Mouse (Mus musculus) adrenal gland, postnatal 4 days (tissue): ENCODE data around the gene Isyna1. TPM values are rescaled to one million over a fixed set of nuclear protein-coding genes. Genes with fewer than 3 reads are reported as not detected.

ENCODE experiments used
- DNase-seq, 2 experiments: peaks; one replicate each; pipeline ENCODE4 v3.0.0; 2021 to 2022; ENCODE audit warnings: low spot score in 2 of 2, mixed read lengths in 2 of 2
- total RNA-seq, 2 experiments: library from RNA; stranded (reverse); gene quantifications; 2 replicates each; pipeline ENCODE4 v1.2.3; 2021

Gene Isyna1
- total RNA-seq, 2 experiments from 2014 or later, result 82.6 to 88.9 TPM

GRCm38 (mm10) chr8:70600473-70601270, 6.5 kb downstream of the Isyna1 start:
- no peak for DNase-seq

DNA sequence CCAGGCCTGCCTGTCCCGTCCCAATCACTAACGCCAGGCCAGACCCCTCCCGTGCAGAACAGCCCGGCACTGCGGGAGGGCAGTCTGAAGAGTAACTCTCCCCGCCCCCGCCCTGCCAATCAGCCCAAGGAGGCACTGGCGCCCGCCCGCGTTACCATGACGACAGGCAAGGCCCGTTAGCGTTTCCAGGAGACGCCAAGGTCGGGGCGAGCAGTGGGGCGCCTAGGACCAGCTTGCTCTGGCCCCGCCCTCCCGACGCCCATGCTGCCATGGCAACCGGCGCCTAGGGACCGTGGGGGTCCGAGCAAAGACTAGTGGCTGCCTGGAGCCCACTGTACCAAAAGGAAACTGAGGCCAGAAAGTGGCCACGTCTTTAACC, 7.1 kb downstream of the Isyna1 start:
- peak; percentile 80 to 81 for DNase-seq

GRCm38 (mm10) chr8:70602139-70602811, 8.1 kb downstream of the Isyna1 start:
- no peak for DNase-seq

DNA sequence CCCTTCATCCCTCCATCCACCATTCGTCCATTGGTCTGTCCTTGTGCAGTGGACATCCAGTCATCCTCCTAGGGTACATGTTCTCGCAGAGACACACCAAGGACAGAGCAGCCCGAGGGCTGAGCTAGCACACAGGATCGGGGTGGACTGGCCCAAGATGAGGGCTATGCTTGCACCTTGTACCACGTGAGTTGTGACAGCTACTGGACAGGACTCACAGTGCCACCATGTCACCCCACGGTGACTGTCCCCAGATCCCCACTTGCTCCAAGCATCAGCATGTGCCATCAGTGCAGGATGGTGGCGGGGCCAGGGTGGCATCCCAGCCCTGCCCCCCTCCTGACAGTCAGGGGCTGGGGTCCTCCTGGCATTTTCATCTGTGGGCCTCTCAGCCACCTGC, 10.4 kb downstream of the Isyna1 start:
- no peak for DNase-seq

DNA sequence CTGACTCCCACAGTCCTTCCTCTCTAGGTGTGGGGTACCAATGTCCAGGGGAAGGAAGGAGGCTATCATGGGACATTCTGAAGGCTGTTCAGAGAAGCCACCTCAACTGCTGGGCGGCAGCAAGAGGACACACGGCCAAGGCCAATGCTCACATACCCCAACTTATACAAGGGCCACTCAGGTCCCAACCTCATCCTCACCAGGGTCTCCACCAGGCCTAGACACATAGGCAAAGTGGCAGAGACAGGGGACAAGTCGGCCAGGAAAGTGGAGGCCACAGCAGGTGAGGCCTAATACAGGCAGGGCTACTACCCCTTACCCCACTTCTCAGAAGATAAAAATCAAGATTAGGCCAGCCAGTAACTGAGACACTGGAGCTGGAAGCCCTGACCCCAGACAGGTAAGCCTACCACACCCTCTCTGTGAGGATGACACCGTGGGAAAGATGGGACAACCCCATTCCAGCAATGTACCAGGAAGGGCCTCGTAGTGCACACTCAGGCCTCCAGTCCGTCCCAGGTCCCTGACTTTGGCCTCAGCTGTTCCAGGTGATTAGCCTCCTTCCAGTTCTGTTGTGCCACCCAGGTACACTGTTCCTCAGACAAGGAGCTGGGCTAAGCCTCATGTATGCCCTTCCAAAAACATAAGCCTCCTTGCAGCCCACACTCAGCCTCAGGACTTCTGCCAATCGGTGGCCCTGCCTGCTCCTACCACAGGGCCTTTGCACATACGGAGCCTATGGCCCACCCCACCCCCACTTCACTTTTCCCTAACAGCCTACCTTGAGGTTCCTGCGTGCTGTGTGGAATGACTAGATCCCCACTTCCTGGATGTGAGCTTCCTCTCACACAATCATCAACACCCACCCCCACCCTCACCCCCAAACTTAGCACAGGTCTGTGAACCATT, 12.0 kb downstream of the Isyna1 start:
- DNase-seq, result no peak

DNA sequence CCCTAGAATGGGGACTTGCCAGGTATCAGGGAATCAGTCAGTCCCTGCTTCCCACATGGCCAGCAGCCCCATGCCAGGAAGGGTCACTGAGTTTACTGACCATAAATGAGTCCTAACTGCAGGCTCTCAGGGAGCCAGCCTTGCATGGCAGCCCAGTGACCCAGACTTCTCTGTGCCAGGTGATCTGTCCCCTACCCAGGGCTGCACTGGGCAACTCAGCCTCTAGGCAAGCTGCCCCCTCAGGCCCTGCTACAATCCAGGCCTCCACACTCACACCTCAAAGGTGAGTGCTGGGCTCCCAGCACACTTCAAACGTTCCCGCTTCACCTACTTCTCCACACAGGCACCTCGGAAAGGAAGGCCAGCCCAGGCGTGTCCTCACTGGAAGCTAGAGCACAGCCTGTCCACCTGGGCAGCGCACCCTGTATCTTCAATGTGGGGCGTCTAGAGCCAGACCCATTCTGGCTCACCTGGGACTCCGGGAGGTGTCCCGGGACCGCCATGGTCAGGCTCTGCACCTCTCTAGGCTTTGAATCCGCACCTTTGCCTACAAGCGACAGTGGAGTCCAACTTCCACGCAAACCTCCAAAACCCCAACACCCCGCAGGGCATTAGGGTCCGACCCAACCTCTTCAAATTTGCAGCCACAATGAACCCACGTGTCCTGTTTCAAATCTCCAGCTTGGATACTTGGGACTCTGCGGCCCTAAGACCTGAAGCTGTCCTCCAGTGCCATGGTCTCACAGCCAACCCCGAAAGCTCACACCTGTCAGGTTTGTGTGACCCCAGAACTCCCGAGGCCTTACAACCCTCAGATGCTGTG, 12.8 kb downstream of the Isyna1 start:
- DNase-seq, result no peak

GRCm38 (mm10) chr8:70607603-70607897, 13.4 kb downstream of the Isyna1 start:
- no peak for DNase-seq

GRCm38 (mm10) chr8:70607898-70608748, 13.9 kb downstream of the Isyna1 start:
- no peak for DNase-seq

GRCm38 (mm10) chr8:70608749-70609367, 14.7 kb downstream of the Isyna1 start, which contains the start of gene Ssbp4:
Ssbp4 (minus strand) TSS chr8:70608872.
- no peak for DNase-seq

DNA sequence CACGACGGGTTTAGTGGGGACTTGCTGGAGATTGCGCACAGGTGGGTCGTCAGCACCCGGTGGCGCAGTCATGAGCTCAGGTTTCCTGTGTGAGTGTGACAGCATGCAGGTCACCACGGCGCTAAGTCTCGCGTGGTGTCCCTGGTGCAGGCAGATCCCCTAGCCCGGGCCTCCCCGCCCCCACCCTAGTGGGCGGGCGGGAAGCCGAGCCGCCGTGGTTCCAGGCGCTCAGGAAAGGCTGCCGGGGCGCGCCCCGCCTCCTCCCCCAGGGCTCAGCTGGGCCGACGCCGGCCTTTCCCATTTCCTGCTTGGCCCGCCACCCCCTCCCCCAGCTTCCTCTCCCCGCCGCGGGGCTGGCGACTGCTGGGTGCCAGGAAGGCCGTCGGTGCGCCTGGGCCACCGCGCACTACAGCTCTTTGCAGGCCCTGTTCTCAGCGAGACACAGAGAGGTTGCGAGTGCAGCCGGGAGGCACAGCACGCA, 15.2 kb downstream of the Isyna1 start:
- peak; percentile 76 to 81 for DNase-seq

DNA sequence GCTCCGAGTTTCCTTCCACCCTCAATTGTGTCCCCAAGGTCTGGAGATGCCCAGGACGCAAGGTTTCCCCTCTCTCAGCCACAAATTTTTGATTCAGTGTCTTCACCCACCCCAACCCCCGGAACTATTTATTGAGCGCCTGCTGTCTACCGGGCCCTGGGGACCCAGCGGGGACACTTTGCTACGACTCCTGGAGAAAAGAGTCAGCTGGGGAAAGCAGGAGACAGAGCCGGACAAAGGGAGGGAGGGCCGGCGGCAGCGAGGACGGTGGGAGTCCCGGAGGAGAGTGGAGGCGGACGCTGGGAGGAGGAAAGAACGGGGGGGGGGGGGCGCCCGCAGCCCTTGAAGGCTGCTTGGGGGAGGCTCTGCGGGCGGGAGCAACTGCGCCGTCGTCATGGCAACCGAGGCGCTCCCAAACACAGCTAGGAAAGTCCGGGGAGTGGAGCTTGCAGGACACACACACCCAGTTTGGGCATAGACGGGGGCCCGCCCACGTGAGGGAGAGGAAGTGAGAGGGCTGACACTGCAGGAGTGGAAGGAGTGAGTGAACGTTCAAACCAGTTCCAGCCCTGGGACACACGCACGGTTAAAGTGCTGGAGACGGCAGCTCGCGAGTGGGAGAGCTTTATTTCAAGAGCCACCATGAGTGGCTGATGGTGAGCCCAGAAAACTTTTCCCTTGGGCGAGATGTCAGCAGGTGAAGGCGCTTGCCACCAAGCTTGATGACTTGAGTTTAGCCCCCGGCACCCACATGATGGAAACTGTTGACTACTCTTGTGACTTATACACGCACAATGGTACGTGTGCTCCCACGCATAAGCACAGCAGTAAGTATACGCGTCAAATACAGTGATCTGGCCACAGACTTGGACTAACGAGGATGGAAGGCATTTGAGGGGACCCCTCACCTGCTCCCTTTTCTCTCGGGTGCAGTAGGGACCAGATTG, 15.9 kb downstream of the Isyna1 start:
- peak in 1 of 2 experiments; percentile 79 for DNase-seq

- peak; percentile 73 to 77 for DNase-seq
Observed at GRCm38 (mm10) chr8:70610796-70611771, 16.9 kb downstream of the Isyna1 start.

GRCm38 (mm10) chr8:70611849-70612248, 17.7 kb downstream of the Isyna1 start:
- DNase-seq, result peak in 1 of 2 experiments; percentile 71

GRCm38 (mm10) chr8:70613763-70614162, 19.6 kb downstream of the Isyna1 start:
- no peak for DNase-seq

DNA sequence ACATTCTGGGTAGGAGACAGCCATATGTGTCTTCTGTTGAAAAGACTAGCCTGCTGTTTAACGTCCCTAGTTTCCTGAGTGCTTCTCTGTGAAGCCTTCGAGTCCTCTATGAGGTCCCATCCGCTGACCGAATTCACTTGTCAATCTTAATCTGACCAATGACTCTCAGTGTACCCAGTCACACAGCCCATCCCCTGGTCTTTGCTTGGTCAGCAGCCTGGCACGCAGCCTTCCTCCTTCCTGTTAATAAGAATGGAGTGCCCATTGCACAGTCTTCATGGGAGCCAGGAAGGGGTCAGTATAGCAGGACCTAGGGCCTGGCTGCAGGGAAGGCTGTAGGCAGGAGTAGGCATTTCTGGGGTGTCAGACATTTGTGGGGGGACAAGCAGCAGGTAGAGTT, 20.3 kb downstream of the Isyna1 start:
- no peak for DNase-seq

DNA sequence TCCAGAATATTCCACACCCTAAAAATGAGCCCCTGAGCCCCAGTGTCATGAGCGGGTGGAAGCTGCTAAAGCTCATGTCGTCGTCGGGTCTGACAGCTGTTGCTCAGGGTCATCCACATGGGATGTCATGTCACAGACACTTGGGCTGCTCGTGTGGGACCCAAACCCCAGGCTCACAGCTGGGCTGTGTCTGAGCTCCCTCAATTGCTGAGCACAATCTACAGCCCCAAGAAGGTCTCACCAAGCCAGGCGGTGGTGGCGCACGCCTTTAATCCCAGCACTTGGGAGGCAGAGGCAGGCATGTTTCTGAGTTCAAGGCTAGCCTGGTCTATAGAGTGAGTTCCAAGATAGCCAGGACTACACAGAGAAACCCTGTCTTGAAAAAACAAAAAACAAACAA, 21.1 kb downstream of the Isyna1 start:
- no peak for DNase-seq

GRCm38 (mm10) chr8:70615894-70616293, 21.7 kb downstream of the Isyna1 start, which contains the start of gene Lrrc25:
Lrrc25 (plus strand) TSS chr8:70616155.
- DNase-seq, result no peak
